Mouse (Mus musculus) ES-Bruce4 (cell line): ENCODE measurements around the gene N4bp2l2. TPM values are rescaled to one million over a fixed set of nuclear protein-coding genes. Genes with fewer than 3 reads are reported as not detected.

Experiments
- H3K27ac ChIP-seq: 2 replicates; pipeline ENCODE4 v1.5.1; 2012; ENCODE audit warnings: low read length, inconsistent platforms; ENCODE audit not compliant: insufficient read depth
- H3K27me3 ChIP-seq: 2 replicates; pipeline ENCODE4 v1.6.1; 2012; ENCODE audit warnings: mild to moderate bottlenecking, low read length, inconsistent platforms; ENCODE audit not compliant: control insufficient read depth, poor library complexity, insufficient read depth, severe bottlenecking
- H3K36me3 ChIP-seq: 2 replicates; pipeline ENCODE4 v1.6.1; 2012; ENCODE audit warnings: inconsistent platforms, mild to moderate bottlenecking, low read length, moderate library complexity; ENCODE audit not compliant: control insufficient read depth, poor library complexity, insufficient read depth, severe bottlenecking
- H3K4me1 ChIP-seq: one replicate; pipeline ENCODE4 v1.8.1; 2011; ENCODE audit warnings: low read length; ENCODE audit not compliant: control insufficient read depth, insufficient read depth
- H3K4me3 ChIP-seq: 2 replicates; pipeline ENCODE4 v1.5.1; 2011; ENCODE audit warnings: low read depth, mild to moderate bottlenecking, low read length
- H3K9ac ChIP-seq: 2 replicates; pipeline ENCODE4 v1.6.1; 2012; ENCODE audit warnings: low read depth, mild to moderate bottlenecking, inconsistent platforms; ENCODE audit not compliant: poor library complexity, severe bottlenecking
- H3K9me3 ChIP-seq: replicated peaks from 2 replicates; pipeline ENCODE4 v1.6.1; 2012; ENCODE audit warnings: mild to moderate bottlenecking, low read length, inconsistent platforms; ENCODE audit not compliant: control insufficient read depth, poor library complexity, insufficient read depth, severe bottlenecking
- CTCF ChIP-seq: IDR thresholded peaks from one replicate; pipeline ENCODE4 v1.8.1; 2011; ENCODE audit warnings: low read depth, low read length
- EP300 ChIP-seq: IDR thresholded peaks from 2 replicates; pipeline ENCODE4 v1.6.1; 2011; ENCODE audit warnings: low read depth, low read length; ENCODE audit not compliant: insufficient read depth
- POLR2A ChIP-seq: IDR thresholded peaks from one replicate; pipeline ENCODE4 v1.8.1; 2011; ENCODE audit warnings: low read length; ENCODE audit not compliant: insufficient read depth
- polyA plus RNA-seq: library from polyadenylated mRNA; stranded (reverse); fragments of >200 nt; gene quantifications from 2 replicates; pipeline ENCODE4 v1.2.4, GENCODE M21; 2011; ENCODE audit warnings: low read depth; ENCODE audit not compliant: missing spikeins, insufficient read depth, insufficient read length

N4bp2l2 gene
- polyA plus RNA-seq, 1 experiment = 179 TPM

- Histone ChIP-seq H3K9ac (no peak overlapping the region), H3K27me3 (no peaks in the 10 kb centered on the region), H3K4me1 (no peaks in the 10 kb centered on the region), H3K27ac (no peak overlapping the region), H3K36me3 (no peaks in the 10 kb centered on the region; the same call in 1 of the 2 replicates), H3K9me3 (no peaks in the 10 kb centered on the region), H3K4me3 (no peak overlapping the region)
- TF ChIP-seq POLR2A (no peak), EP300 (no peak), CTCF (no peak)
Measured at GRCm38 (mm10) chr5:150625528-150625927, 40.5 kb downstream of the N4bp2l2 start.

- H3K4me1 ChIP-seq = no peaks in the 10 kb centered on the region
- TF ChIP-seq EP300 = no peak
- no peak for TF ChIP-seq CTCF
- no peak for TF ChIP-seq POLR2A
- H3K36me3 ChIP-seq = no peaks in the 10 kb centered on the region; the same call in 1 of the 2 replicates
- H3K4me3 ChIP-seq = no peak overlapping the region
- H3K9me3 ChIP-seq = no peaks in the 10 kb centered on the region
- H3K27ac ChIP-seq = no peak overlapping the region
- no peaks in the 10 kb centered on the region for H3K27me3 ChIP-seq
- H3K9ac ChIP-seq = no peak overlapping the region
Measured at GRCm38 (mm10) chr5:150622792-150623191, 43.2 kb downstream of the N4bp2l2 start.

- Histone ChIP-seq H3K27ac (no peak overlapping the region), H3K9ac (no peak overlapping the region), H3K4me3 (no peak overlapping the region), H3K36me3 (no peaks in the 10 kb centered on the region), H3K27me3 (no peaks in the 10 kb centered on the region), H3K4me1 (no peaks in the 10 kb centered on the region), H3K9me3 (no peaks in the 10 kb centered on the region)
- no peak for TF ChIP-seq POLR2A
- no peak for TF ChIP-seq CTCF
- TF ChIP-seq EP300 = no peak
Measured at GRCm38 (mm10) chr5:150621592-150621991, 44.4 kb downstream of the N4bp2l2 start.

- Histone ChIP-seq H3K9ac (no peak overlapping the region), H3K36me3 (no peaks in the 10 kb centered on the region), H3K9me3 (no peaks in the 10 kb centered on the region), H3K27ac (no peak overlapping the region), H3K4me1 (no peaks in the 10 kb centered on the region), H3K4me3 (no peak overlapping the region), H3K27me3 (no peaks in the 10 kb centered on the region)
- TF ChIP-seq POLR2A (no peak), EP300 (no peak), CTCF (no peak)
Measured at GRCm38 (mm10) chr5:150620588-150621135, 45.3 kb downstream of the N4bp2l2 start.

GRCm38 (mm10) chr5:150618599-150619355 lies 47.2 kb downstream of the N4bp2l2 start:
- H3K27me3 ChIP-seq = no peaks in the 10 kb centered on the region
- H3K4me1 ChIP-seq = no peaks in the 10 kb centered on the region
- H3K4me3 ChIP-seq = no peak overlapping the region
- no peak for TF ChIP-seq EP300
- no peaks in the 10 kb centered on the region for H3K36me3 ChIP-seq
- H3K27ac ChIP-seq = no peak overlapping the region
- no peak overlapping the region for H3K9ac ChIP-seq
- H3K9me3 ChIP-seq = no peaks in the 10 kb centered on the region

- H3K9ac ChIP-seq = no peak overlapping the region
- no peaks in the 10 kb centered on the region for H3K4me1 ChIP-seq
- H3K9me3 ChIP-seq = no peaks in the 10 kb centered on the region
- no peaks in the 10 kb centered on the region for H3K27me3 ChIP-seq
- H3K36me3 ChIP-seq = no peaks in the 10 kb centered on the region
- no peak for TF ChIP-seq CTCF
- TF ChIP-seq POLR2A = no peak
- TF ChIP-seq EP300 = no peak
- H3K4me3 ChIP-seq = no peak overlapping the region
- H3K27ac ChIP-seq = no peak overlapping the region
Measured at GRCm38 (mm10) chr5:150616731-150617130, 49.3 kb downstream of the N4bp2l2 start.
